Mouse (Mus musculus) spleen, adult 12 weeks (tissue): ENCODE measurements at regions not wholly inside any gene's neighbourhood (a gene's known extent, or its start where the extent isn't known, plus 50 kb on each side); places are given as distances from the start of the nearest gene placed in this dataset.

Experiments used
- DNase-seq: peaks from one replicate; pipeline ENCODE4 v3.0.0; 2022; ENCODE audit warnings: low spot score

DNA sequence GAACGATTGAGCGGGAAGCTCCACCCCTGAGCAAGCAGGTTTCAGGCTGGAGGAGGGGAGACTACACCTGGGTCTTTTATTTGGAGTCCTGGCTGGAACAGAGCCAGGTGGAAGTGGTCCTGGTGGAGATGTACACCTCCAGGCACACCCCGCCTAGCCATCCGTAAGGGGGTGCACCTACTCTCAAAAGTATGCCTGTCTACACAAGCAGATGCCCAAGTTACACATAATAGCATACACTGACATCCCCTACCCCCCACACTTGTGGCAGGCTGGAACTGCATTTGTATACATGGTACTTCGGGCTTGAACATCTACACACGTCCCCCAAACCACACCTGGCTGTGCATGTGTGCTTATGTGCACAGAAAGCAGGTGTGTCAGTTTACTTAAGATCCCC is 236.8 kb upstream of the 4930535I16Rik start:
- no peak for DNase-seq

DNA sequence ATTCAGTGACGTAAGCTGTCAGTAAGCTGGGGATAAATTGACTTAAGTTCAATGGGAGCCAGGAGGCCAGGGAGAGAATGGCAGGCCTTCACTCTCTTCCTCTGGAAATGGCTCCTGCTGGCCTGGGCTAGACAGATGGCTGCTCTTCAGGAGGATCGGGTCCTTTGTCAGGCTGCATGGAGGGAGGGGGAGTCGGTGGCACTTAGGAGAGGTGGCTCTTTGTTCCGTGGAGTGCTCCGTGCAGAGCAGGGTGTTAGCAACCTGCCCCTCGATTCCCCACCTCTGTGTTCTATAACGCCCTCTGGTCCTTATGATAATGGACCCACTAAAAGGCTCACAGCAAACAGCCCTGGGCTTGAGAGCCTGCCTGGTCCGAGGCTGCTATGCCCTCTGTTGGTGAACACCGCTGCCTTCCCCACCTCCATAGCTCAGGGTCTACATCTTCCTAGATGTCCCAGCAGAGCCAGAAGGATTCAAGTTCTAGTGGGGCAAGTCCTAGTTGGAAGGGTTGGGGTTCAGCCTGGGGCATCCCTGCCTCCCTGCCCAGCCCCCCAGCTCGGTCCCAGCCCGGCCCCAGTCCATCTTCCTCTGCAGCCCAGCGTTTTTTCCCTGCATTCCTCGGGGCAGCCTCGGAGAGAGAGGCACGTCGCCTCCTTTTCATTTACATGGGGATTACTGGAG is 232.1 kb upstream of the 4930535I16Rik start:
- no peak for DNase-seq

DNA sequence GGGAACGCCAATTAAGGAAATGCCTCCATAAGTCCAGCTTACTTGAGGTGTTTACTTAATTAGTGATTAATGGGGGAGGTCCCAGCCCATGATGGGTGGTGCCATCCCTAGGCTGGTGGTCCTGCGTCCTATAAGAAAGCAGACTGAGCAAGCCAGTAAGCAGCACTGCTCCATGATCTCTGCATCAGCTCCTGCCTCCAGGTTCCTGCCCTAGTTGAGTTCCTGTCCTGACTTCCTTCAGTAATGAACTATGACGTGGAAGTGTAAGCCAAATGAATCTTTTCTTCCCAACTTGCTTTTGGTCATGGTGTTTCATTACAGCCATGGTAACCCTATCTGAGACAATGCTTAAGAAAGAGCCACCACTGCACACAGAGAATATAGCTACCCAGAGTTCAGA is 231.2 kb upstream of the 4930535I16Rik start:
- no peak for DNase-seq

DNA sequence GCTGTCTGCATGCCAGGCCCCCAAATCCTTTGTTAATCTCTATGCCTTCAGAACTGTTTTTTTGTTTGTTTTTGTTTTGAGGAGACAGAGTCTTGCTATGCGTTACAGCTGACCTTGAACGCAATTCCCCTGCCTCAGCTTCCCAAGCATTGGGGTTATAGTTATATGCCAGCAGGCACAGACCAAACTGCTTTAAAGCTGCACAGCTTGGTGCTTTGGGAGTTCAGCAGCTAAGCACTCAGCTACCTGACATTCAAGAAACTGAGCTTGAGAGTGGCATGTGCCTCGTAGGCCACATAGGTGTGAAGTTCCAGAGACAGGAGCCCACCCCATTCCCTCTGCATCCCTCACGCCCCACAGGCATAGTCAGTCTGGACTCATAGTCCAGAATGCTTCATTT is 229.5 kb upstream of the 4930535I16Rik start:
- no peak for DNase-seq

DNA sequence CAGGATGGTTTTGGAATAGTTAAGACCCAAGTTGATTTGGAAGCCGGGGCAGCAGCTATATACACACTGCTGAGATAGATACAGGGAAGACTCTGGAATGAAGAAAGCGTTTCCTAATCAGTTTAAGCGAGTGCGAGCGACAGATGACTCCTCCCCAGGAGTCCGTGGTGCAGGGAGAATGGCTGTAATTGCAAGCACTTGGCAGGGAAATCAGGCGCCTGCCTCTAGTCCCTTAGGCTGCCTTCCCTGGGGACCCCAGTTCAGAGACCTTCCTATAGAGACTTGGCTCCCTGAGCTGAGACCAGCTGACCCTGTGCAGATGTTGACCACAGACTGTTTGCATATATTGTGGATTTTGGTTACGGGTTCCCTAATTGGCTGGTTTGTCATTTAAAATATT is 228.3 kb upstream of the 4930535I16Rik start:
- DNase-seq = no peak

DNA sequence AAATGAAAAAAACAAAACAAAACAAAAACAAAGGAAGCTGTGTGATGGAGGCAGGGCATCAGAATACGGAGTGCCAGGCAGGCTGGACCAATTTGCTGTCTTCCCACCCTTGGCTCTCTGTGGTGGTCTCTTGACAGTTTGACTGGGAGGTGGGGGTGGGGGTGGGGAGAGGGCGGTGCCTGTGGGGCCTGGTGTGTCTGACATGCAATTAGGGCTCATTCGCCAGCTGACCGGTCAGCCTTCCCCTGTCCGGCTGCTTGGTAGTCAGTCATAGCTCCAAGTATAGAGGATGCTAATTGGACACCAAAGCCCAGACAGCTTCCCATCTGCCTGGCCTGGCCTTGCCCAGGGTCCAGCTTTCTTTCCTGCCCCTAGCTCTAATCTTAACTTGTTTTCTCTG is 225.8 kb upstream of the 4930535I16Rik start:
- no peak for DNase-seq

DNA sequence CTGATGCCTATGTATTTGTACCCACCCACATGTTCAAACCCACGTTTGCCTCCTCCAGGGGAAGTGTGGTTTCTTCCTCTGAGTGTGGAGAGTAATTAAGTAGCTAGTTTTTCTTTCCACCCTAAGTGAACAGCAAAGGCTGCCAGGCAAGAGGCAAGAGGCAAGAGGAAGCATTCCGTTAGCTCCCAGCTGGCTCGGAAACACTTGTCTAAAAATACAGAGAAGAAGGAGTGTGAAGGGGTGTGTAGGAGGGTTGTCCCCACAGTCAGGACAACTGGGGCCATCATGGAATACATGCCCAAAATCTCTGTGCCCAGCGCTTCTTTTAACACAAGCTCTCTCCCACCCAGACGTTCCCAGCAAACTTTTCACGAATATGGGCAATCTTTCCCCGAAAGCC is 225.4 kb upstream of the 4930535I16Rik start:
- DNase-seq = no peak

DNA sequence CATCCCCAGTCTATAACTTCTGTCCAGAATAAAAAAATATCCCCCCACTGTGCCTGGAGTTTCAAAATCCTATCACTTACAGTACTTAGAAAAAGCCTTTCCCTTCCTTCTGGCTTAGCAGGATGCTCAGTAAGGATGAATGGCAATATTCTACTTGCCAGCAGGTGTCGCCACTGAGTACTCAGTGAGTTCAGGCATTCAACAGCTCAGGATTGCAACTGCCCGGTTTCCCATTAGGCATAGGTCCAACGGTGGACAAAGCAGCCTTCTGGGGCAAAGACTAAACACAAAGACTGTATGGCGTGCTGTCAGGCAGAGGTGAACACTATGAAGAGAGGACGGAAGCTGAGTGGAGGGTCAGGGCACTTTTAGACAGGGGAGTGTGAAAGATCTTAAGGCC is 224.3 kb upstream of the 4930535I16Rik start:
- DNase-seq = peak; percentile 5

DNA sequence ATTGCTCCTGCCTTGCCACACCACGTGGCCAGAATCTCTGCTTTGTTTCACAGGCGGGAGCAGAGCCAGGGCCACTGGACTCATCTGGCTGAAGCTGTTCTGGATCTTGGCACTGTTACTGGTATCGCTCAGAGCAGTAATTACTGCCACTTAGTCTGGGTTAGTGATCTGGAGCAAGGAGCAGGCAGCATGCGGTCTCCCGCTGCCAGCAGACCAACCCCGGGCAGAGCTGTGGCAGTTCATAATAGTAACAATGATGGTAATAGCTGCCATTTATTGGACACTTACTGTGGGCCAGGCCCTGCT is 217.3 kb upstream of the 4930535I16Rik start:
- no peak for DNase-seq

DNA sequence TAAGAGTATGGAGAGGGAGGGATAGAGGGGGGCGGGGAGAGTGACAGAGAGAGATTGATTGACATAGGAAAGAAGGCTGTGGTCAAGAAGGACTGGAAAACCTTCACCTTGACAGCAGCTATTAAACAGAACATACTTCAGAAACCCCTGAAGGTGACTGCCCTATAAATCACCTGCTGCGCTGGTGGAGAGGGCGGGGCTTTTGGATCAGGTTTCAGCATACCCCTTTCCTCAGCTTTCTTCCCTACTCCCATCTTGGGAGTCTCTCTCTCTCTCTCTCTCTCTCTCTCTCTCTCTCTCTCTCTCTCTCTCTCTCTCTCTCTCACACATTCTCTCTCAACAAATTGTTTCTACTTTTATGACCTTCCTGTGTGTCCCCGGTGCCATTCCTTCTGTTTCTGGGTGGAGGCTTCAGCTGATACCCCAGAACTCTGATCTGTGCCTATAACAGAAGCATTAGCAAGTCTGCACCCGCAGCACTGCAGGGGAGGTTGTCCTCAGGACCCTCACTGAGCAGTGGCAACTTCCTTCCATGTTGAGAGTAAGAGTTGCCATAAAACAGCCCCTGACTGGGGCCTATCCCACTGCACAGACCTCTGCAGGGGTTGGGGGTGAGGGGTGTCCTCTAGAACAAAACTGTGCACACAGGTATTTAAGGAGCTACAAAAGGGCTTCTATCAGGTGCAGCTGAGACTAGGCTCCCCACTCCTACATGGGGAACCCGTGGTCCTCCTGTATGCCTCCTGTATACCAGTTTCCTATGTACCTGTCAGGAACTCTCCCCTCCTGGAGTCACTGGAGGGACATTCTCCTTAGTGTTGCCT is 216.7 kb upstream of the 4930535I16Rik start:
- no peak for DNase-seq

DNA sequence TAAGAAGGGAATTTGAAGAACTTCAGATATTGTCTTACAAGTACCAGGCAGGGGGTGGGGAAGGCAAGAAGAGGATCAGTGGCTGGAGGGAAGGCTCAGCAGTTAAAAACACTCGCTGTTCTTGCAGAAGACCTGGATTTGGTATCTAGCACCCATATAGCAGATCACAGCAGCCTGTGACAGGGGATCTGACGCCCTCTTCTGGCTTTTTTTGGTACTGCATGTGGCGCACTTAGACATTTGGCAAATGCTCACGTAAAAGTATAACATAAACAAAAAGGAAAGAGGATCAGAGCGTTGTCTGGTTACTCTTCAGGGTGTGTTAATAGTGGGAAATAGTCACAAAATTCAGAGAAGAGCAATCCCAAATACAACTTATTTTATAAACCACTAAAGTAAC is 213.1 kb upstream of the 4930535I16Rik start:
- no peak for DNase-seq

DNA sequence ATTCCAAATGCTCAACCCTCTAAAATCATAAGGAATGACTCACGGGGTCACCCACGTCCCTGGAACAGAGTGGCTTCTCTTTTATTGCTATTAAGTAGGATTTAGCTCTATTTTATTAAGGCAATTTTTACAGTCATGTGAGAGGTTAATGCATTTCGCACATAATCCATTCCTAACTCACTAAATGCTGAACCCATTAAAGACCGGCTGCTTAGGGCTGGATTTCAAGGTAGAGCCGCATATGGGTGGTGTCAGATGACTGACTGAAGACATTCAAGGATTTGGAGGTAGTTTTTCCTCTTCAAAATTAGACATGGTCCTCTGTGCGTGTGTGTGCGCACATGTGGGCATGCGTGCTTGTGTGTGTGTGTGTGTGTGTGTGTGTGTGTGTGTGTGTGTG is 208.4 kb upstream of the 4930535I16Rik start:
- DNase-seq = no peak

DNA sequence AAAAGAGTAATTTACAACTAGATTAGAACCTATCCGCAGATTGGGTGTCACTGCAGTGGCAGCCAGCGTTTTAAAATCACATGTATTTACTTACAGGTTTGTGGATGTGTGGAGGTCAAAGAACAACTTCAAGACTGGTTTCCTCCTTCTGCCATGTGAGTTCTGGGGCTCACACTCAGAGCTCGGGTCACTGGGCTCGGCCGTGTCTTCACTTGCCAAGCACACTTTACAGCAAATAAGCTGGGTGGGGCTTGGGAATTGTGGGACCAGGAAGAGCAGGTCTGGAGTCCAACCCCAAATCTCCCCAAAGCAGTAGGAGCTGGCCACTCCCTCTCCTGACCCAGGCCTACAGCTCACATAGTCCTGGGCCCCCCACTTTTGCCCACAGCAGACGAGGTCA is 202.5 kb upstream of the 4930535I16Rik start:
- DNase-seq = no peak

DNA sequence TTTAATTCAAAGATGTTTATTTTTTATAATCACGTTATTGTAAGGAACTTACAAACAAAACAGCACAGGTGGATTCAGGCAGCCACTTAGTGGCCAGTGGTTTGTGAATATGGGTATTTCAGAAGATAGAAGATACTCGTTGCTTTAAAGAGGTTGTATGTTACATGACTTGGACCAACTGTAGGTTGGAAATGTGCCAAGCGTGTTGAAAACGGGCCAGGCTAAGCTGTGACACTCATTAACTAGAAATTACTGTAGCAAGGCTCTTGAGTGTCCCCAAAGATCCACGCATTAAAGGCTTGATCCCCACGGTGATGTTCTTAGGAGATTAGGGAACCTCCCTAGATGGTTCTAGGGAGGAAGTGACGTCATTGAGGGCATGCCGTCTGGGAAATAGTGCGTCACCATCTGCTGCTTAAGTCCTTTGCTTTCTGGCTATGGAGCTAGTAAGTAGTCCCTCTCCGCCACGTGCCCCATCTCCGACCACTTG is 196.1 kb upstream of the 4930535I16Rik start:
- no peak for DNase-seq

DNA sequence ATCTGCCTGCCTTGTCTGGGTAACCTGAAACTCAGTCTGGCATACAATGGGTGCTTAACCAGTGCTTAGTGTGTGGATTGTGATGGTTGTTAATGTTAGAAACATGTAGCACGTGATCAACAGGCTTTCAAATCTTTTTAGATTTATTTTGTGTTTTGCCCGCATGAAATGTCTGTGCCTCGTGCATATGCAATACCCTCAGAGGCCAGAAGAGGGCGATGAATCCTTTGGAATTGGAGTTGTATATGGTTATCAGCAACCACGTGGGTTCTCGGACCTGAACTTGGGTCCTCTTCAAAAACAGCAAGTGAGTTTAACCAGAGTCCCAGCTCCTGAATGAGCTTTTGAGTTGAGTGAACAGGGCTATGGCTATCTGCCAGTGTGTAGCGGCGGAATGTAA is 192.9 kb upstream of the 4930535I16Rik start:
- DNase-seq = no peak

DNA sequence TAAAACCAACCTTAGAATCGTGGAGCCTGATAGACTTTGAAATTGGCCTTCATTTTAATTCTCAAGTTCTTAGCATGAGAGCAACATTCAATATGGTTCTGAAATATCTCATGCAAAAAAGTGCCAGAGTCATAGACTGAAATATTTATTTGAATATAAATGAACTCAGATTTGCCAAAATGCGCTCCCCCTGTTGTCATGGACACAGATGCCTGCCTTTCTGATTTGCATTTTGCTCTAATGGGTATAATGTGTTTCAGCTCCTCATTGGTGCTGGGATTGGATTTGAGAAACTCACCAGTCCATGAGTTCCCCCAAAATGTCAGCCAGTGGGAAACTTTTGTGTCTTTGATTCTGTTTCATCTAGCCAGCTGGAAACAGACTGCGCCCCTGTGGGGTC is 191.5 kb upstream of the 4930535I16Rik start:
- DNase-seq = no peak

DNA sequence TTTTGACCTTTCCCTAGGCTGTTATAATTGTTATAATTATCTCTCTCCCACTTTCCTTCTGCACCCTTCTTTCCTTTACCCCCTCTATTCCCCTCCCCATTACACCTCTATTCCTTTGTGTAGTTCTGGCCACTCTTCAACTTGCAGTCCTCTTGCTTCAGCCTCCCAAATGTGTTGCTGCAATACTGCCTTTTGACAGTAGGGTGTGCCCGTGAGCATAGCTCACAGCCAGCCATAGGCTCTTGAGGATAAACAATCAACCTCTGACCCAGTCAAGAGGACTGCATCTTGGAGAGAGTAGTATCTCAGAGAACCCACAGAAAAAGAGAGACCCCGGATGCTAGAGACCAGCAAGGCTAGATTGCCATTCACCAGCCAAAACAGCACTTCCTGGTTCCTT is 184.9 kb upstream of the 4930535I16Rik start:
- no peak for DNase-seq

DNA sequence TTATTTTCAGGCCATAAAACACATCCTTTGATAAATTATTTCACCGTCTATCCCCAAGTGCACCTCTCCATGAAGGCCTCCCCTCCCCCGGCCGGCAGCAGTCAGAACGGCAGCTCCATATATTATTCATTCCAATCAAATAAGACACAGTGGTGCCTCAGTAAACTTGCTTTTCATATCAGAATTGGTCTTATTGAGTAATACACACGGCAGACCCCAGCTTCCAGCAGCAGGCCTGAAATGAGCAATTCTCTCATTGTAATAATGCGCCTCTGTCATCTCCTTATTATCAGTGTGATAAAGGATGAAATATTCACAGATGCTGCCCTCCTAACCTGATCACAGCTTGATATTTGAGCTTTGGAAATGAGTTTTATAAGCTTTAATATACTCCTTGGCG is 169.0 kb upstream of the 4930535I16Rik start:
- DNase-seq = no peak

DNA sequence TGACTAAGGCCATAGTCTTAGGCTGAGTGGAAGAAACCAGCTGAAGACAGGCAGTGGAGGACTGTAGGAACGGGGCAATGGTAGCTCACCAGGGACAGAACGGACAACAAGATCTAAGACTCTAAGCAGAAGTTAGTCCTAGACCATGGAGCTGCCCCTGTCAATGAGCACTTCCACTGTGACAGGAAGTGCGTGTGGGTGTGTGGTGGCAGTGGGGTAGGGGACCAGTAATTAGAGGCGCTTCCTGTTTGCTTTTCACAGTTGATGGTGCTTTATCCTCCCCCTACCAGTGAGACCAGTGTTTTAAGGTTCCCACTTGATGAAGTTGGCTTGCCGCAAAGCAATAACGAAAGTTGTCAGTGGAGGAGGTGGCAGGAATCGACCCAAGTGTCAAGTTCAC is 168.4 kb upstream of the 4930535I16Rik start:
- DNase-seq = no peak

DNA sequence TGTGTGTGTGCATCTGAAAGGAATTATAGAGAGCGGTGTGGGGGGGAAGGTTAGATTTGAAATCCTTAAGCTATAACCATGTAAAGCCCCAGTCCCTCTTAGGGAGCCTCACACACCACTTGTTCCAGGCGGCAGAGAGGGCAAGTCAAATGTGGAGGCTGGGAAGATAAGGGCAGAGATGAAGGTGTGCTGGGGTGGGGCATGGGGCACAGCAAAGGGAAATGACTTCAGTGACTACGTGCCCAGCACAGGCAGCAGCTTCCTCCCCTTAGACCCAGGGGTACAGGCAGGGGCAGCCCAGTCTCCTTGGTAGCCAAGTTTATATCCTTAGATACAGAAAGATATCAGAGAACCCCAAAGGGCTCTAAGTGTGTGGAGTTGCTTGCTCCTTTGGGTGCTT is 161.8 kb upstream of the 4930535I16Rik start:
- no peak for DNase-seq

DNA sequence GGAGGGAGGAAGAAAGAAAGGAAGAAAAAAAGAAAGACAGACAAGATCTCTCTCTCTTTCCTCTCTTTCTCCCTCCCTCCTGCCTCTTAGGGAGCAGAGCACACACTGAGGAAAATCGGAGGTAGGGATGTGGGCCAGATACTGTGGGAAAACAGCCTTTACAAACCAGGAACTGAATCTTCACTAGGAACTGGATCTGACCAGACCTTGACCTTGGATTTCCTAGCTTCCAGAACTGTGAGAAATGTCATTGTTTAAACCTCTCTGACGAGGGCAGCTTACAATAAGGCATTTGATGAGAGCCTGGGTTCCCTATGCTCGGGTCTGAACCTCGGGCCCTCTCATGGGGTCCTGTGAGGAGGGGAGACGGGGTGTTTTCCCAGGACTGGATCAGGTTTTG is 157.7 kb upstream of the 4930535I16Rik start:
- DNase-seq = no peak

DNA sequence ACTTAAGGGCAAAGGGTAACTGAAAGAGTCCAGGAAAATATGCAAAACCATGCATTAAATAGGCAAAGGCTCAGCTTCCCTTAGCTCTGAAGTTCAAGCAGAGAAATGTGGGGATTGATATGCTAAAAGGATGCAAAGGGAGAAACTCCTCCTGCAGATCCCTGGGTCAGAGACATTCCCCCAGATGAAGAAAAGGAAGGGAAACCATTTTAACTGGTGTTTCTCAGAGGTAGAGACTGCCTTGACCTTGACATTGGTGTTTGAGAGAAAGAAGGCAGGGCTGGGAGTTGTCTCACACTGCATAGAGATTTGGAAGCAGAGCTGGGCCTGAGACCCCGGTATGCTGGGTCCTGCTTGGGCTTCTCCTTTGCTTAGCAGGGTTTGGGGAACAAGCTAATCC is 155.8 kb upstream of the 4930535I16Rik start:
- no peak for DNase-seq

DNA sequence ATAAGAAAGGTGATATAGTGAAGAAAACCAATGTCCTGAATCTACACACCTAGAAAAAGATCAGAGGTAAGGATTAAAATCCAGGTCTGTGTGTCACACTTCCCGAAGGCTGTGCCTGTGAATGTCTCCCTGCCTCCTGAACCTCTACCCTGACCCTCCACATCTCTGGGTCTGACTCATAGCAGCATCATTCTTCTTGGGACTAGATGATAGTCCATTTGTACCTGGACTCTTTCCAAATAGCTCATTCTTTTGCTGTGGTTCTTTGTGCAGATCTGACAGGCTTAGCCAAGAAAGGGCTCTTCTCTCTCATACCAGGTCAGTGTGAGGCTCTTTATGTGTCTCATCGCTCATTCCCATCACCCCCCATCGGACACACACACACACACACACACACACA is 146.8 kb upstream of the 4930535I16Rik start:
- no peak for DNase-seq
